Mouse (Mus musculus) hindbrain, embryonic 16.5 days (tissue): ENCODE measurements around the gene Vmn1r77. TPM values are rescaled to one million over a fixed set of nuclear protein-coding genes. Genes with fewer than 3 reads are reported as not detected.
"Not testable (repeated sequence)": the region's sequence is repeated elsewhere in the genome, so short reads cannot be mapped to it uniquely, and the experiment has no call there.

Source experiments
- ATAC-seq: fragments of 200-750 bp; cut with Nextera tagmentation; 2 replicates; pipeline ENCODE4 v1.8.0; 2017; ENCODE audit warnings: moderate TSS enrichment, moderate library complexity
- H3K27ac ChIP-seq: fragments of 300-500 bp; sonication (generic); 2 replicates; pipeline ENCODE4 v1.5.1; 2014; ENCODE audit warnings: low read depth, mild to moderate bottlenecking, control low read depth, low read length, moderate library complexity
- H3K27me3 ChIP-seq: fragments of 300-500 bp; sonication (generic); replicated peaks from 2 replicates; pipeline ENCODE4 v1.6.1; 2014; ENCODE audit warnings: low read length; ENCODE audit not compliant: control insufficient read depth, insufficient read depth
- H3K36me3 ChIP-seq: fragments of 300-500 bp; sonication (generic); 2 replicates; pipeline ENCODE4 v1.6.1; 2014; ENCODE audit warnings: mild to moderate bottlenecking, low read length, moderate library complexity, mixed read lengths; ENCODE audit not compliant: control insufficient read depth, insufficient read depth
- H3K4me1 ChIP-seq: fragments of 300-500 bp; sonication (generic); 2 replicates; pipeline ENCODE4 v1.6.1; 2014; ENCODE audit warnings: low read depth, low read length; ENCODE audit not compliant: control insufficient read depth, insufficient read depth
- H3K4me2 ChIP-seq: fragments of 300-500 bp; sonication (generic); 2 replicates; pipeline ENCODE4 v1.6.1; 2014; ENCODE audit warnings: mild to moderate bottlenecking, low read length, control low read depth, moderate library complexity
- H3K4me3 ChIP-seq: fragments of 300-500 bp; sonication (generic); 2 replicates; pipeline ENCODE4 v1.5.1; 2014; ENCODE audit warnings: mild to moderate bottlenecking, low read length, control low read depth, moderate library complexity
- H3K9ac ChIP-seq: fragments of 300-500 bp; sonication (generic); 2 replicates; pipeline ENCODE4 v1.6.1; 2014; ENCODE audit warnings: low read depth, mild to moderate bottlenecking, control low read depth, low read length, moderate library complexity
- H3K9me3 ChIP-seq: fragments of 300-500 bp; sonication (generic); 2 replicates; pipeline ENCODE4 v1.6.1; 2014; ENCODE audit warnings: mild to moderate bottlenecking, low read length, moderate library complexity; ENCODE audit not compliant: control insufficient read depth
- WGBS: fragments of 180-500 bp; shearing (Covaris S2); extraction: QIAGEN DNeasy Blood & Tissue Kit; methylation state at CpG from one replicate; pipeline ENCODE4 v1.1.7; 2014; 5-methylcytosine and 5-hydroxymethylcytosine counted together
- polyA plus RNA-seq: library from polyadenylated mRNA; unstranded; fragments of >200 nt; fragmentation: Nextera tagmentation; extraction: Ambion mirVana; gene quantifications from 2 replicates; pipeline ENCODE4 v1.2.1, GENCODE M21; 2015

Gene Vmn1r77
- not detected in 2 replicates for polyA plus RNA-seq

GRCm38 (mm10) chr7:12036452-12036851, at the start of gene Vmn1r77:
Gene Vmn1r77 (plus strand): TSS chr7:12036752.
- not testable (repeated sequence) for H3K27me3 ChIP-seq, H3K36me3 ChIP-seq, H3K9ac ChIP-seq, H3K4me1 ChIP-seq, H3K9me3 ChIP-seq, ATAC-seq, H3K27ac ChIP-seq, H3K4me3 ChIP-seq, H3K4me2 ChIP-seq

GRCm38 (mm10) chr7:12011491-12011890, 25.1 kb upstream of the Vmn1r77 start:
- H3K27ac ChIP-seq, H3K4me1 ChIP-seq, H3K27me3 ChIP-seq, H3K4me3 ChIP-seq, ATAC-seq, H3K9ac ChIP-seq, H3K4me2 ChIP-seq, H3K36me3 ChIP-seq: not testable (repeated sequence)
- WGBS, result 93% methylated on average over 5 of the region's 5 CpGs
- peaks cover 53% of the 10 kb centered on the region for H3K9me3 ChIP-seq

- H3K4me2 ChIP-seq, H3K27me3 ChIP-seq, H3K36me3 ChIP-seq, H3K9ac ChIP-seq, H3K4me3 ChIP-seq, H3K27ac ChIP-seq, ATAC-seq, H3K4me1 ChIP-seq: not testable (repeated sequence)
- peaks cover 62% of the 10 kb centered on the region for H3K9me3 ChIP-seq
- 91% methylated on average over 3 of the region's 3 CpGs for WGBS
Measured at GRCm38 (mm10) chr7:12012392-12012791, 24.2 kb upstream of the Vmn1r77 start.

GRCm38 (mm10) chr7:12013106-12013505, 23.4 kb upstream of the Vmn1r77 start:
- 79% methylated on average over 4 of the region's 4 CpGs for WGBS
- H3K4me2 ChIP-seq, result no peak overlapping the region
- H3K9me3 ChIP-seq, result peaks cover 67% of the 10 kb centered on the region
- H3K4me1 ChIP-seq, result no peaks in the 10 kb centered on the region
- no peaks in the 10 kb centered on the region for H3K36me3 ChIP-seq
- H3K27ac ChIP-seq, result no peak overlapping the region
- no peak for ATAC-seq
- no peak overlapping the region for H3K4me3 ChIP-seq
- H3K27me3 ChIP-seq, result no peaks in the 10 kb centered on the region
- no peak overlapping the region for H3K9ac ChIP-seq

- 84% methylated on average over 2 of the region's 2 CpGs for WGBS
- H3K4me1 ChIP-seq, ATAC-seq, H3K9ac ChIP-seq, H3K27ac ChIP-seq, H3K4me2 ChIP-seq, H3K27me3 ChIP-seq, H3K36me3 ChIP-seq, H3K4me3 ChIP-seq: not testable (repeated sequence)
- H3K9me3 ChIP-seq, result peaks cover 50% of the 10 kb centered on the region
Measured at GRCm38 (mm10) chr7:12017829-12018228, 18.7 kb upstream of the Vmn1r77 start.

- Histone ChIP-seq H3K9ac (no peak overlapping the region), H3K4me3 (no peak overlapping the region), H3K36me3 (no peaks in the 10 kb centered on the region), H3K9me3 (0 out of 2 replicates have a peak, but pooled peaks cover 2% of the 10 kb centered on the region), H3K27ac (no peak overlapping the region), H3K4me1 (no peaks in the 10 kb centered on the region), H3K27me3 (no peaks in the 10 kb centered on the region), H3K4me2 (no peak overlapping the region)
- ATAC-seq, result no peak
- 73% methylated on average over 2 of the region's 2 CpGs for WGBS
Measured at GRCm38 (mm10) chr7:12040664-12041063, 4.1 kb downstream of the Vmn1r77 start.

Other genes with a start within 250 kb of the Vmn1r77 start
- not detected in 2 replicates for gene Vmn1r74, start 202.8 kb upstream of the Vmn1r77 start, polyA plus RNA-seq
- not detected in 2 replicates for gene Vmn1r75, start 162.1 kb upstream of the Vmn1r77 start, polyA plus RNA-seq
- not detected in 2 replicates for gene Vmn1r76, start 98.5 kb upstream of the Vmn1r77 start, polyA plus RNA-seq
- gene Vmn1r78, start 113.5 kb downstream of the Vmn1r77 start, polyA plus RNA-seq, result not detected in 2 replicates
- gene Vmn1r79, start 134.5 kb downstream of the Vmn1r77 start, polyA plus RNA-seq, result not detected in 2 replicates
- gene Vmn1r80, start 152.5 kb downstream of the Vmn1r77 start, polyA plus RNA-seq, result not detected in 2 replicates
- gene Vmn1r81, start 231.5 kb downstream of the Vmn1r77 start, polyA plus RNA-seq, result not detected in 2 replicates